Mouse (Mus musculus) right cerebral cortex, adult 2 months (tissue): ENCODE data around the gene Ugt1a7c.

Experiments used
- DNase-seq, 2 experiments: peaks; one replicate each; pipeline ENCODE4 v3.0.0; 2021 to 2022; ENCODE audit warnings: low spot score in 2 of 2

Ugt1a7c gene

DNA sequence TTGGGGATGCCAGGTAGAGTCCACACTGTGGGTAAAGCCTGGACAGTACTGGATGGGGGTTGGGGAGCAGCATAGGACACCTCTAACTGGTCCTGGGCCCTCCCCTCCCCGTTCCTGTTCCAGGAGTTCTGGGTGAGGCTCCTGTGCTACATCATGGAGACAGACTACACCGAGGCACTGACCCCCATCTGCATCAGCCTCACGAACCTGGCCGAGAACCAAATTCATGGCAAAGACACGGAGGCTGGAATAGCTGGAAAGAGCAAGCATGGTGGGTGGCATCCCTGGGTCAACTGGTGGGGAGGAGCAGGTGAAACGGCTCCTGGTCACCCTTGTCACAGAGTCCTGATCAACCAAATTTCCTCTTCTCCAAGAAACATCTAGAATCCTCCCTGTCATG lies 143.9 kb downstream of the Ugt1a7c start:
- DNase-seq = no peak

DNA sequence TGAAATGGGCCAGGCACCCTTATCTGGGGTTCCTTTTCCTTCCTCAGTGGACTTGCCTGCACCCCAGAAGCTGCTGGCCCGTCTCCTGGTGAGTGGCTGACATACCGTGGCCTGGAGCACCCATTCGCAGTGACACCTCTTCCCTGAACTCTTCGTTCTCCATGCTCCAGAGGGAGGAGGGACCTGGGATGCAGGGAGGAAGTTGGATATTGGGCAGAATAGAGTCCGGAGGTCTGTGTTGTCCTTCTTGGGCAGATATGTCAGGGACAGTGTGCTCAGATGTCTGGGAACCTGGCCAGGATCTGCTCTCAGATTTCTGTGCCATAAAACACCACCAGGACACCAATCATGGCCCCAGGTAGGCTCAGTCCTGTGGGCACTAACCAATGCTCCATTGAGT lies 145.2 kb downstream of the Ugt1a7c start:
- DNase-seq = no peak

GRCm38 (mm10) chr1:88240579-88240978 lies 145.7 kb downstream of the Ugt1a7c start:
- DNase-seq = no peak

- no peak for DNase-seq
Observed at GRCm38 (mm10) chr1:88243861-88244260, 149.0 kb downstream of the Ugt1a7c start.

DNA sequence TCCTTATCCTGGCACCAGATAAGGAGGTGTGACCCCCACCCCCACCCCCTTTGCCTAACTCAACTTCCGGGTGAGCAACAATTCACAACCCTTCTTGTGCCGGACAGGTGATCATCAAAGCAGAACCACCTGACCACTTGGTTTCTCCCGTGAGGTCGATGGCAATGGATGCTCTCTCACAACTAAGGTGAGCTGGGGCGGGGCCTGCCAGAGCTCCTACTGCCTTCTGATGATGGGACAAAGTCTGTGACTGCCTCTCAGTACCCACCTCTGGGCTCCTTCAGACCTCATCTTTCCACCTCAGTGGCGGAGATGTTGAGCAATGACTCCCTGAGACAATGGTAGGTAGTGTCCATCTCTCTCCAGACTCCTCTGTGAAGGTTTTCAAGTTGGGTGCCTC lies 151.0 kb downstream of the Ugt1a7c start:
- no peak for DNase-seq

DNA sequence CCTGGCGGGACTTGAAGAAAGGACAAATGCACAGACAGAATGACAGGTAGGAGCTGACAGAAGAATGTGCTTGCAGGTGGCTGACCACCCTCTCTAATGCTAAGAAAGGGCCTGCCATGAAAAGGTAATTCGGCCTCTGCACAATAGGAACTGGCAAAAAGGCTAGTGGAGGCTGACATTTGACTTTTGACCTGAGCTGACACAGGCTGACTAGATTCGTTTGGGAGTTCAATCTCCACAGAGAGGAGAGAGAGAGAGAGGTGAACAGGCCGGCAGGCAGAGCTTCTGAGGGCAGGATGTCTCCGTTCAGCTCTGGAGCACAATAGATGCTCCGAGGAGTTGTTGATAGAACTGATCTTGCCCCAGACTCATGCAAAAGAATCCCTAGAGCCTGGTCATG lies 151.5 kb downstream of the Ugt1a7c start:
- DNase-seq = no peak

- no peak for DNase-seq
Observed at GRCm38 (mm10) chr1:88247660-88248059, 152.8 kb downstream of the Ugt1a7c start.

DNA sequence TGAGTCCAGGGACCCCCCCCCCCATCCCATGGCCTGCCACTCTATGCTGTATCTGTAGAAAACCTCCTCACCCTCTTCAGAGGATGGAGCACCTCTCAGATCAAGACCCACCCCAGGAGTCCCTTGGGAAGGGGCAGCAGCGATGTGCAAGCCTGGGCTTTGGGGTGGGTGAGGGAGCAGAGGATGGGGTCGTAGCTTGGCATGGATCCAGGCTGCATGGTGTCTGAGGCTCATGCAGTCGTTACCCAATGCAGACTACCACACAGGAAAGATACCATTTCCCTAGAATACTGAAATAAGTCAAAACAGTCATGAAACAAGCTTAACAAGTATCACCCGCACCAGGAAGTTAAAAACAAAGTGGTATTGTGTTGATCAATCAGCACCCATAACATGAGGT lies 153.8 kb downstream of the Ugt1a7c start:
- no peak for DNase-seq

- no peak for DNase-seq
Observed at GRCm38 (mm10) chr1:88249596-88249995, 154.7 kb downstream of the Ugt1a7c start.

- DNase-seq = no peak
Observed at GRCm38 (mm10) chr1:88250023-88250422, 155.2 kb downstream of the Ugt1a7c start.

GRCm38 (mm10) chr1:88253106-88253505 lies 158.2 kb downstream of the Ugt1a7c start:
- DNase-seq = no peak

GRCm38 (mm10) chr1:88253540-88253939 lies 158.7 kb downstream of the Ugt1a7c start:
- no peak for DNase-seq

- DNase-seq = no peak
Observed at GRCm38 (mm10) chr1:88254793-88255465, 160.1 kb downstream of the Ugt1a7c start.

DNA sequence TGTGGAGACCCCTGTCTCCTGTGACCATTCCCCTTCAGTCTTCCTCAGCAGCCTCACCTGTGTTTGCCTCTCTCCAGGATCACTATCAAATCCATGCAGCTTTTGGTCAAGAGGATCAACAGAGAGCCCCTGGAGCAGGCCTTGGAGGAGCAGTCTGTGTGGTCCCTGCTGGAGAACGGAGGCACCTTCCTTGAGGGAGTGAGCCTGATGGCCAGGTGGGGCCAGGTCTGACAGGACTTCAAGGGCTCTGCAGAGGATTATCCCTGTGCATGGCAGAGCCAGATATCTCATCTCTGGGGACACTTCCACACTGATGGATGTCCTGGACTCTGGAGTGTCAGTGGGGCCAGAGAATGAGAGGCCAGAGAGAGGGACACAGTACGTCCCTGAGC lies 160.6 kb downstream of the Ugt1a7c start:
- DNase-seq = no peak

- DNase-seq = no peak
Observed at GRCm38 (mm10) chr1:88255989-88256754, 161.3 kb downstream of the Ugt1a7c start.

DNA sequence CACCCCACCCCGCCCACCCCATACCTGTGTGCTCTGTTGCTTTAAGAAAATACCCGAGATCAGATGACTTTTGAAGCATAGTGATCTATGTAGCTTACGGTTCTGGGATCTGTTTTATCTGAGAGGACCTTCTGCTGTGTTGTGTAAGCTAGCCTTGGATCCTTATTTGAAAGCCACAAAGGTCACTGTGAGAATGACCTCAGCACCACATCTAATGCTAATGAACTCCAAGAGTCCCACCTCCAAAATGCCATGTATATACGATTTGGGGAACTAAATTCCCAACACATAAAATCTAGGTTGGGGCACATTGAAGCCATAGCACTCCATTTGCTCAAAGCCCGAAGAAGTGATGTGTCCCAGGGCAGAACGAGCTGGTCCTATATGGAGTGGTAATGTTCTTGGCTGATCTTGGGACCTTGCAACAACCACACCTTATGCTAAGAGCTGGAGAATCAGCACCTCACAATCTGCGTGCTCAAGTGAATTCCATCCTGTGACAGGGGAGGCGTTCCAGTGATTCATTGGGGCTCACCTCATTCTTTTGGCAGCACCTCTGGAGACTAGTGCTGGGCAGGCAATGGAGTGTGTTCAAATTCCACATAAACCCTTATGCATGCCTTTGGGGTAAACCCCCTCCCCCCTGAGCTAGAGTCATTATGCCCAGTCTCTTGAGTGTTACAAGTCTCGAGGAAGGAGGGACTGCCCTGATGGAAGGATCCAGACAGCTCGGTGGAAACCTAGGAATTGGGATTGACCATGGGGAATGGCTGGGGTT lies 162.2 kb downstream of the Ugt1a7c start:
- no peak for DNase-seq

DNA sequence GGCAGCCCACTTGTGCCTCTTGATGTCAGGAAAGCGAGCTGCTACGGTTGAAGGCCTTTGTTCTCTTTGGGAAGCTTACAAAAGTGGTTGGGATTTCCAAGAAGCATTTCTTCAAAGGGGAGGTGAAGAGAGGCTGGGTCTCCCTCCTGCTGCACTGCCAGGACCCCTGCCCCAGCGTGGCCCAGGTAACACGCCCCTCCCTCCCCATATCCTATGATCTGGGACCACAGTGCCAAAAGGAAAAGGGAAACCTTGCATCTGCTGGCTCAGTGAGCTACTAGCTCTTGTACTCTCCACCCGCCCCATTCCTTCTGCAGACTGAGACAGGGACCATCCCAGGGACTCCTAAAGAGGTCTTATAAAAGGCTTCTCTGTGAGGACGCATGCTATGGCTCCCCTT lies 162.8 kb downstream of the Ugt1a7c start:
- DNase-seq = no peak

GRCm38 (mm10) chr1:88258361-88258760 lies 163.5 kb downstream of the Ugt1a7c start:
- DNase-seq = no peak

- no peak for DNase-seq
Observed at GRCm38 (mm10) chr1:88258881-88259642, 164.2 kb downstream of the Ugt1a7c start.

- DNase-seq = no peak
Observed at GRCm38 (mm10) chr1:88259643-88260024, 164.8 kb downstream of the Ugt1a7c start.

- no peak for DNase-seq
Observed at GRCm38 (mm10) chr1:88260114-88260513, 165.3 kb downstream of the Ugt1a7c start.
